Mouse (Mus musculus): ENCODE measurements at regions not wholly inside any gene's neighbourhood (a gene's known extent, or its start where the extent isn't known, plus 50 kb on each side); places are given as distances from the start of the nearest gene placed in this dataset.

DNA sequence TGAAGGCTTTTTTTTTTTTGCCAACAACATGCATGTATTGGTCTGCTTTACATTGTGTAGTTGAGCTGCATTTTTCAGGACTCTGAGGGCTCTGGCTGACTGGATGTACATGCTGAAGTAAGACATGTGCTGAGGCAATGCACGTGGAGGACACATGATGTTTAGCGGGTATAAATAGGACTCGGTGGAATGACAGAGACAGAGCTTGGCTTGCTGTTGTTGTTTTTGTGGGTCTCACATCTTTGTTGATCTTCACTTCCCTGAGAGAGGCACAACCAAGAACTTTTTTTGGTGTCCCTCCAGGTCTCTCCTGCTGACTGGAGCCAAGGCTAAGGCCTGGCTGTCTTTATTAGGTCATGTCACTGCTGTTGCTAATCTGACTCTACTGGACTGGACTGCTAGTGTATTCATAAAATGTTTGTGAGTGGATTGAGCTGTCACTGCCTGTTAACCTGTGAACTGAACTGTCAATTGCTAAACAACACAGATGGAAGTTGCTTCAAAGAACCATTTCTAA, 1902.9 kb upstream of the Lrrc6 start:
- TF ChIP-seq CTCF (conservative IDR thresholded peaks at IDR 0.05; ENCODE audit: insufficient read depth, insufficient read length, low read depth, low read length) (no peak), POLR2A (IDR thresholded peaks at IDR 0.05; ENCODE audit: low read depth, low read length) (no peak)
